Mouse (Mus musculus): ENCODE data around the gene Gm28168. TPM values are rescaled to one million over a fixed set of nuclear protein-coding genes. Genes with fewer than 3 reads are reported as not detected.
"Not testable (repeated sequence)": the region's sequence is repeated elsewhere in the genome, so short reads cannot be mapped to it uniquely, and the experiment has no call there.

The Gm28168 gene
- polyA plus RNA-seq (2016; fragmentation: Nextera tagmentation; extraction: Ambion mirVana): not detected in 2 replicates

GRCm38 (mm10) chr1:117927715-117928114 is at the start of gene Gm28168:
Gene Gm28168 (plus strand): TSS chr1:117928015.
- not testable (repeated sequence) for H3K4me1 ChIP-seq; ATAC-seq (ENCODE audit: low FRiP score); H3K4me2 ChIP-seq (replicated peaks); H3K9me3 ChIP-seq (replicated peaks); H3K36me3 ChIP-seq; H3K4me3 ChIP-seq; H3K9ac ChIP-seq; H3K27ac ChIP-seq; H3K27me3 ChIP-seq
- WGBS: 58% methylated on average over 1 of the region's 1 CpGs

GRCm38 (mm10) chr1:117965639-117966038 is 37.8 kb downstream of the Gm28168 start, which contains the start of gene Gm7145:
Gene Gm7145 (plus strand): TSS chr1:117965939.
- no peak within 1 kb of the TSS for H3K4me2 ChIP-seq (replicated peaks)

More at GRCm38 (mm10) chr1:117965639-117966038, 37.8 kb downstream of the Gm28168 start, which contains the start of gene Gm7145:
- Histone ChIP-seq H3K36me3 (no peaks in the 10 kb centered on the region), H3K9me3 (replicated peaks) (0 out of 2 replicates have a peak, but pooled peaks cover 3% of the 10 kb centered on the region), H3K4me1 (no peaks in the 10 kb centered on the region), H3K27ac (no peak within 1 kb of the TSS), H3K27me3 (no peaks in the 10 kb centered on the region), H3K9ac (no peak within 1 kb of the TSS), H3K4me3 (no peak within 1 kb of the TSS)
- 75% methylated on average over 4 of the region's 4 CpGs for WGBS
- ATAC-seq (ENCODE audit: low FRiP score): no peak

Other genes with a start within 250 kb of the Gm28168 start
- gene Gm28363, start 230.9 kb upstream of the Gm28168 start, polyA plus RNA-seq (2016; fragmentation: Nextera tagmentation; extraction: Ambion mirVana): not detected in 2 replicates
- gene B020011L13Rik, start 146.9 kb upstream of the Gm28168 start, polyA plus RNA-seq (2016; fragmentation: Nextera tagmentation; extraction: Ambion mirVana): not detected in 2 replicates
- not detected in 2 replicates for gene Gm28360, start 97.9 kb upstream of the Gm28168 start, polyA plus RNA-seq (2016; fragmentation: Nextera tagmentation; extraction: Ambion mirVana)
- gene Gm7145, start 37.9 kb downstream of the Gm28168 start, polyA plus RNA-seq (2016; fragmentation: Nextera tagmentation; extraction: Ambion mirVana): not detected in 2 replicates
- 0.28 and 0.57 TPM in 2 replicates for gene Gm29106, start 248.5 kb downstream of the Gm28168 start, polyA plus RNA-seq (2016; fragmentation: Nextera tagmentation; extraction: Ambion mirVana)

All from hindbrain, embryonic 12.5 days (tissue).